Mouse (Mus musculus) thymus, postnatal 36 days (tissue): ENCODE measurements around the gene Aicda.

Source experiments
- DNase-seq, 2 experiments: peaks; one replicate each; pipeline ENCODE4 v3.0.0; 2022; ENCODE audit warnings: mixed read lengths in 2 of 2

Gene Aicda

DNA sequence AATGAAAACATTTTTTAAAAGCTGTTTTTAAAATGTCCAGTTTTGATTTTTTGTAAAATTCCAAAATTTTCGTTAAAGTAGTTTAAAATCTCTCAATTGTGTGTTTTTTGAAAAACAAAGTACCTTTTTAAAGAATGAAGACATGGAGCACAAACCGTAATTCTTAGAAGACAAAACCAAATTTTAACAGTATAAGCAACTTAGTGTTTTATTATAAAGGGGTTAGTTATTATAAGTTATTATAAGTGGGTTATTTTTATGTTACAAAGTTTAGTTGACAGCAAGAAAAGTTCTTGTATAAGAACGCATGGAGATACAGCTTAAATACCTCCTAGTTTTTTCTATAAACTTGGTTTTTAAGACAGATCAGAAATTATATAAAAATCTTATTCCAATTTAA is 48.0 kb downstream of the Aicda start:
- no peak for DNase-seq

- peak; percentile 77 to 86 for DNase-seq
These were observed 48.8 kb downstream of the Aicda start, which contains the start of gene Apobec1 for GRCm38 (mm10) chr6:122602242-122602991. Gene Apobec1, minus strand, starts transcription at chr6:122602444.

DNA sequence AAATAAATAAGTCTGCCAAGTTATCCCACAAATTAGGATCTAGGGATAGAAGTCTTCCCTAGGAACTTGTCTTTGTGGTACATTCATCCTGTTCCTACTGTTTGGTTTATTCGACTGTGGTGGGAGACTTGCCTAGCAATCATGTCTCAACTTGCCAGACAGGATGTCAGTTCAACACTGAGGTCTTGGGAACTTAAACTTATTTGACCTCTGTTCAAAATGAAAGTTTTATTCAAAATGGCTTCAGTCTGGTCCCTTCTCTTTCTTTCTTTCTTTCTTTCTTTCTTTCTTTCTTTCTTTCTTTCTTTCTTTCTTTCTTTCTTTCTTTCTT is 49.4 kb downstream of the Aicda start:
- no peak for DNase-seq

DNA sequence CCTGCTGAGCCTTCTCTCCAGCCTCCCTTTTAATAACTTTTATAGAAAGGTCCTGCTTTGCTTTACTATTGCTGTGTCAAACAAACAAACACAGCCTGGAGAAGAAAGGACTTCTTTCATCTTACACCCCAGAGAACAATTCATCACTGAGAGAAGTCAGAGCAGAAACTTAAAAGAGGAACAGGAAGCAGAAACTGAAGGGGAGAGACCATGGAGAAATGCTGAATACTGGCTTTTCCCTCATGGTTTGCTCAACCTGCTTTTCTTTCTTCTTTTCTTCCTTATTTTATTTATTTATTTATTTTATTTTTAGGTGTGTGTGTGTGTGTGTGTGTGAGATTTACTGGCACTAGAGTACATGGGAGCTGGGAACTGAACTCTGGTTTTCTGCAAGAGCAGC is 50.7 kb downstream of the Aicda start:
- no peak for DNase-seq

- DNase-seq: peak in 1 of 2 experiments; percentile 23
These were observed 51.9 kb downstream of the Aicda start for GRCm38 (mm10) chr6:122605483-122605882.

GRCm38 (mm10) chr6:122606661-122607060 is 53.1 kb downstream of the Aicda start:
- DNase-seq: no peak

- no peak for DNase-seq
These were observed 54.1 kb downstream of the Aicda start for GRCm38 (mm10) chr6:122607700-122608099.

- DNase-seq: no peak
These were observed 55.1 kb downstream of the Aicda start for GRCm38 (mm10) chr6:122608434-122609376.

DNA sequence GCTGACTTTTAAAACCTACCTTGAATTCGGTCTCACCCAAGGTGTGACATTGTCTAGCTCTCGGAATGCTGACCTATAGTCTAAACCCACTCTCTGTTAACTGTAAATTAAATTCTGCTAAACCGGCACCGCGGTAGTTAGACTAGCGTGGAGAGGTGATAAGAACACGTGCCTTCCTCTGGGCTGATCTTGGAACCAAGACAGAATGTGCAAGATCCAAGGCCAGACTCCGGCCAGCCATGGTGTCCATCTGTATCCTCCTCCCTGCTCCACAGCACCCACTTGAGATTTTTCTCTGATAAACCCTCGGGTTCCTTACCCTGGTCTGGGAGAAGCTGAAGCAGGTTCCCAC is 55.8 kb downstream of the Aicda start:
- DNase-seq: no peak

- DNase-seq: no peak
These were observed 56.2 kb downstream of the Aicda start, which contains the start of gene Gdf3 for GRCm38 (mm10) chr6:122609771-122610170. Gene Gdf3, minus strand, starts transcription at chr6:122610087.

DNA sequence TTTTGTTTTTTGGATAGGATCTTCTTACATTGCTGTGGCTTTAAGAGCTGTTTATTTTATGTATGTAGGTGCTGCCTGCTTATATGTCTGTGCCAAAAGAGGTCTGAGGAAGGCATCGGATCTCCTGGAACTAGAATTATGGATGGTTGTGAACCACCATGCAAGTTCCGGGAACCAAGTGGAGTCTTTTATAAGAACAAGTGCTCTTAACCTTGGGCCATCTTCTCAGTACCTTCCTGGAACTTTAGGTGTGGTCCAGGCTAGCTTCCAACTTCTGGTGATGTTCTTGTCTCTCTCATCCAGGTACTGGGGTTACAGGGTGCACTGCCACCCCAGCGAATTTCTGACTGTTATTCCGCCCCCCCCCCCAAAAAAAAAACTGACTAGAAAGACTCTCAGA is 58.8 kb downstream of the Aicda start:
- DNase-seq: no peak
